Mouse (Mus musculus): ENCODE results near the gene Srrm4. TPM values are rescaled to one million over a fixed set of nuclear protein-coding genes. Genes with fewer than 3 reads are reported as not detected.

Srrm4 gene
- total and polyA plus RNA-seq, 3 experiments: not detected

DNA sequence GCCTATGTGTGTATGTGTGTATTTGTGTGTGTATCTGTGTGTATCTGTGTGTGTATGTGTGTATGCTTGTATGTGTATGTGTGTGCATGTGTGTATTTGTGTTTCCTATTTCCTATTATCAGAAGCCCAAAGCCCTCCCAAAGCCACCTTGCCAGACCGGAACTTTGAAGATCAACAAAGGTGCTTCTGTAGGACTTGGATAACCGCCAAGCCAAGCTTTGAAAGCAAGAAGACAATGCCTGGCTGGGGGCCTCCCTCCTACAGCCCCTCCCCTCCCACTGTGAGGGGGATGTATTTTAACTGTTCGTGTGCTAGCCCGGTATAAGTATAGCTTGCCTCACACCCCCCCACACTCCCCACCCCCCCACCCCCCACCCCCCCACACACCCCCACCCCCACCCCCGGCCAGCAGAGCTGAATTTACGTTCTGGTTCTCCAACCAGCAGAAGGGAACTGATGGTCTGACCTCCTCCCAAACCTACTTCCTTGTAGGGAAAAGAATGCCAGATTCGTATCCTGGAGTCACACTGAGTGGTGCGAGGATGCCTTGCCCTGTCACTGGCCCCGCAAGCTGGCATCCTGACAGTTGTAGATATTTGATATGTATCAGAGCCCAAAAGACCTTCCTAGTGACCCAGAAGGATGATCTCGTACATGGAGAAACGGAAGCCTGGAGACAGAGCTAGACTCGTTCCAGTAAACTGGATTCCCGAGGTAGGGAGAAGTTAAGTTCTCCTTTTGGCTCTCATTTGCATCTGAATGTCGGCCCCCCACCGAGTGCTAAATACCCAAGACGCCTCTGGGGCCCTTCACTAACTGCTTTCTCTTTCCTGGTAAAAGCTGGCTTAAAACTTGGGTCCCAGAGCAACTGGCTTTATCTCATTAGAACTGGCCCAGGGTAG, 181.7 kb downstream of the Srrm4 start:
- TF ChIP-seq CHD1 (IDR thresholded peaks at IDR 0.05; ENCODE audit: low read depth, low read length) (no peak), KAT2A (conservative IDR thresholded peaks at IDR 0.05; ENCODE audit: low read depth, low read length) (no peak), MAX (IDR thresholded peaks at IDR 0.05; ENCODE audit: low read length) (no peak), UBTF (IDR thresholded peaks at IDR 0.05; ENCODE audit: borderline replicate concordance, insufficient read depth, low read depth, low read length) (no peak), ELF1 (IDR thresholded peaks at IDR 0.05; ENCODE audit: low read depth, low read length) (no peak), MYC (IDR thresholded peaks at IDR 0.05; ENCODE audit: low read depth, low read length) (no peak), MXI1 (IDR thresholded peaks at IDR 0.05; ENCODE audit: low read depth, low read length) (no peak), JUND (IDR thresholded peaks at IDR 0.05; ENCODE audit: low read depth, low read length) (no peak), MYB (IDR thresholded peaks at IDR 0.05; ENCODE audit: low read depth, low read length) (no peak), POLR2AphosphoS5 (IDR thresholded peaks at IDR 0.05; ENCODE audit: borderline replicate concordance, low read depth, low read length) (no peak), ZC3H11A (IDR thresholded peaks at IDR 0.05; ENCODE audit: low read depth, low read length) (no peak), EP300 (IDR thresholded peaks at IDR 0.05; ENCODE audit: low read depth in 1 of 2, low read length in 2 of 2) (no peak), NRF1 (IDR thresholded peaks at IDR 0.05; ENCODE audit: insufficient read depth, low read depth, low read length, poor library complexity, severe bottlenecking) (no peak), SIN3A (IDR thresholded peaks at IDR 0.05; ENCODE audit: low read length) (no peak)
- no peak for DNase-seq (ENCODE audit: low read depth, low spot score)
- H3K79me2 ChIP-seq (ENCODE audit: control insufficient read depth, insufficient read depth, low read length, poor library complexity): no peaks in the 10 kb centered on the region
- H3K9me3 ChIP-seq (replicated peaks; ENCODE audit: insufficient read depth, low read length): no peaks in the 10 kb centered on the region
- H3K4me1 ChIP-seq (ENCODE audit: control insufficient read depth in 1 of 2, insufficient read depth in 2 of 2, low read length in 2 of 2): no peaks in the 10 kb centered on the region
- no peak overlapping the region for H3K4me3 ChIP-seq (ENCODE audit: control insufficient read depth in 1 of 2, insufficient read depth in 1 of 2, low read depth in 2 of 2, low read length in 2 of 2)
- H3K27ac ChIP-seq (ENCODE audit: control insufficient read depth, low read depth, low read length): no peak overlapping the region
- no peaks in the 10 kb centered on the region for H3K36me3 ChIP-seq (ENCODE audit: control insufficient read depth in 1 of 2, insufficient read depth in 2 of 2, low read length in 2 of 2)
- H3K9ac ChIP-seq (ENCODE audit: control insufficient read depth, low read depth, low read length, poor library complexity, severe bottlenecking): no peak overlapping the region
- no peaks in the 10 kb centered on the region for H3K27me3 ChIP-seq (ENCODE audit: control insufficient read depth in 1 of 2, insufficient read depth in 2 of 2, low read length in 2 of 2)

DNA sequence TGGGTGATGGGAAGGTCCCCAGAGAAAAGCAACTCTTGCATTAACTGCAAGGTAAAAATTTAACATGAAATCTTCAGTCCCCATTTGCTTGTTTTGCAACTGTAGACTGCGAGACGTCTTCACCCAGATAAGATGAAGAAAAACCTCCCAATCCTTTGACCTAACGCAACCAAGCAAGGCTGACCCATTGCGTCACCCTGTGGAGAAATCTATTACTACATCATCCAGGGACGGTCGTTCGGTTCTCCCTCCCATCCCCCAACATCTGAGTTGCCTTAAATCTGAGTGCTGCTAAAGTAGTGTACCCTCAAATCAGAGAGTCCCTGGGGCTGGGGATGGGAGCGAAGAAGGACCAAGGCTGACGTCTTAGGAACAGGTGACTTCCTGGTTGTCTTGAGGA, 182.7 kb downstream of the Srrm4 start:
- Histone ChIP-seq H3K79me2 (ENCODE audit: control insufficient read depth, insufficient read depth, low read length, poor library complexity) (no peaks in the 10 kb centered on the region), H3K9ac (ENCODE audit: control insufficient read depth, low read depth, low read length, poor library complexity, severe bottlenecking) (no peak overlapping the region), H3K27ac (ENCODE audit: control insufficient read depth, low read depth, low read length) (no peak overlapping the region), H3K36me3 (ENCODE audit: control insufficient read depth in 1 of 2, insufficient read depth in 2 of 2, low read length in 2 of 2) (no peaks in the 10 kb centered on the region), H3K4me3 (ENCODE audit: control insufficient read depth in 1 of 2, insufficient read depth in 1 of 2, low read depth in 2 of 2, low read length in 2 of 2) (no peak overlapping the region), H3K27me3 (ENCODE audit: control insufficient read depth in 1 of 2, insufficient read depth in 2 of 2, low read length in 2 of 2) (no peaks in the 10 kb centered on the region), H3K9me3 (replicated peaks; ENCODE audit: insufficient read depth, low read length) (no peaks in the 10 kb centered on the region), H3K4me1 (ENCODE audit: control insufficient read depth in 1 of 2, insufficient read depth in 2 of 2, low read length in 2 of 2) (no peaks in the 10 kb centered on the region)
- DNase-seq (ENCODE audit: low read depth, low spot score): no peak
- no peak for TF ChIP-seq EP300 (IDR thresholded peaks at IDR 0.05; ENCODE audit: low read depth in 1 of 2, low read length in 2 of 2)
- no peak for TF ChIP-seq ZKSCAN1 (IDR thresholded peaks at IDR 0.05; ENCODE audit: low read depth, low read length)
- TF ChIP-seq TBP (IDR thresholded peaks at IDR 0.05; ENCODE audit: low read depth, low read length): no peak
- TF ChIP-seq CHD2 (IDR thresholded peaks at IDR 0.05; ENCODE audit: low read length): no peak
- TF ChIP-seq MEF2A (IDR thresholded peaks at IDR 0.05; ENCODE audit: extremely low read depth, insufficient replicate concordance, low read depth, low read length, poor library complexity, severe bottlenecking): no peak
- TF ChIP-seq MYC (IDR thresholded peaks at IDR 0.05; ENCODE audit: low read depth, low read length): no peak
- TF ChIP-seq ZMIZ1 (IDR thresholded peaks at IDR 0.05; ENCODE audit: low read depth, low read length): no peak
- TF ChIP-seq USF1 (IDR thresholded peaks at IDR 0.05; ENCODE audit: low read depth, low read length): no peak
- no peak for TF ChIP-seq POLR2AphosphoS5 (IDR thresholded peaks at IDR 0.05; ENCODE audit: borderline replicate concordance, low read depth, low read length)
- TF ChIP-seq ELF1 (IDR thresholded peaks at IDR 0.05; ENCODE audit: low read depth, low read length): no peak
- no peak for TF ChIP-seq MAFK (IDR thresholded peaks at IDR 0.05; ENCODE audit: borderline replicate concordance, low read depth, low read length)
- no peak for TF ChIP-seq NRF1 (IDR thresholded peaks at IDR 0.05; ENCODE audit: insufficient read depth, low read depth, low read length, poor library complexity, severe bottlenecking)
- TF ChIP-seq MAX (IDR thresholded peaks at IDR 0.05; ENCODE audit: low read length): no peak
- TF ChIP-seq BHLHE40 (IDR thresholded peaks at IDR 0.05; ENCODE audit: borderline replicate concordance, low read depth, low read length): no peak

Data from MEL (cell line).